ENCODE assay signal across 10 mouse cellular contexts in the genomic region with DNA sequence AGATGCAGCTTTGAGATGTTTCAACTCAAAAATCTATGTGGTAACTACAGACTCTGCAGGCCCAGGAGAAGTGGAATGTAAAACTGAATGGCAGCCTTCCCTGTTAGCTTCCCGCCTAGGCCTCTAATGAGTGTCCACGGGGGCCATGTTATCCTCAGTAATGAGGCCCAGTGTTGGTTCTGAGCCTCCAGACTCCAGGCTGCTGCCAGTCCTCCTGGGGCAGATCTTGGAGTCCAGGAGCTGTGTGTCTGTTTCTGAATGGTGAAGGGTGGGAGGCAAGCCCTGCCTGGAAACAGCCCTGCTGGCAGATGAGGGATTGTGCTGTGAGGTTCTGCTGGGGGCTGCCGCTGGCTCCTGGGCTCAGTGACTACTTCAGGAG. TPM values are rescaled to one million over a fixed set of nuclear protein-coding genes. Genes with fewer than 3 reads are reported as not detected.
DNase-seq lines count a peak whose midpoint lies in the region; ATAC-seq and TF ChIP-seq lines count a peak whose summit lies in the region.
"Had no signal": no experiment of that assay in that cellular context is flagged by ENCODE, and none has a peak within 500 bp of the region (broad histone marks: within the 10 kb centered on the region; RNA-seq: fewer than 3 reads in every experiment).

No protein-coding gene starts in this region.

- no peak for TF ChIP-seq CTCF in intestine, postnatal 0 days (IDR thresholded peaks at IDR 0.05; ENCODE audit: low read depth)

- H3K9me3 ChIP-seq in intestine, embryonic 14.5 days (ENCODE audit: control insufficient read depth, low read length) = no peaks in the 10 kb centered on the region
- H3K9me3 ChIP-seq in intestine, postnatal 0 days (ENCODE audit: control insufficient read depth) = no peaks in the 10 kb centered on the region
- H3K9me3 ChIP-seq in embryonic facial prominence, embryonic 10.5 days = no peaks in the 10 kb centered on the region
- no peaks in the 10 kb centered on the region for H3K9me3 ChIP-seq in hindbrain, embryonic 11.5 days (ENCODE audit: control insufficient read depth, low read length)
- H3K9me3 ChIP-seq in midbrain, embryonic 12.5 days = no peaks in the 10 kb centered on the region

- H3K9ac ChIP-seq in intestine, embryonic 14.5 days (ENCODE audit: low read length) = no peak overlapping the region
- no peak overlapping the region for H3K9ac ChIP-seq in intestine, postnatal 0 days (ENCODE audit: low read depth, low read length)
- no peak overlapping the region for H3K9ac ChIP-seq in hindbrain, embryonic 11.5 days (ENCODE audit: low read depth, low read length)
- H3K9ac ChIP-seq in midbrain, embryonic 12.5 days (replicated peaks) = no peak overlapping the region

- peak overlapping the region; percentile 71; the same call in 1 of the 2 replicates for H3K27ac ChIP-seq in intestine, embryonic 14.5 days (ENCODE audit: low read depth)
- no peak overlapping the region for H3K27ac ChIP-seq in intestine, postnatal 0 days (ENCODE audit: low read depth, low read length)
- peak overlapping the region; percentile 80 for H3K27ac ChIP-seq in embryonic facial prominence, embryonic 10.5 days (replicated peaks)
- no peak overlapping the region for H3K27ac ChIP-seq in hindbrain, embryonic 11.5 days (ENCODE audit: low read depth, low read length)
- H3K27ac ChIP-seq in midbrain, embryonic 12.5 days (replicated peaks) = peak overlapping the region; percentile 69

- H3K4me1 ChIP-seq in intestine, embryonic 14.5 days (replicated peaks; ENCODE audit: control insufficient read depth, insufficient read depth, low read length) = peaks cover 46% of the 10 kb centered on the region
- H3K4me1 ChIP-seq in intestine, postnatal 0 days (replicated peaks; ENCODE audit: control insufficient read depth, insufficient read depth, low read length) = 0 out of 2 replicates have a peak, but pooled peaks cover 3% of the 10 kb centered on the region
- H3K4me1 ChIP-seq in embryonic facial prominence, embryonic 10.5 days = peaks cover 71% of the 10 kb centered on the region
- 0 out of 2 replicates have a peak, but pooled peaks cover 2% of the 10 kb centered on the region for H3K4me1 ChIP-seq in hindbrain, embryonic 11.5 days (replicated peaks; ENCODE audit: control insufficient read depth, insufficient read depth, low read length)
- H3K4me1 ChIP-seq in midbrain, embryonic 12.5 days = peaks cover 12% of the 10 kb centered on the region; the same call in 1 of the 2 replicates

- no peak for ATAC-seq in intestine, embryonic 14.5 days (replicated peaks; ENCODE audit: low FRiP score, low TSS enrichment, low read depth)
- ATAC-seq in intestine, postnatal 0 days = no peak
- no peak for ATAC-seq in hindbrain, embryonic 11.5 days (ENCODE audit: low FRiP score)
- peak; percentile 56; the same call in 1 of the 2 replicates for ATAC-seq in midbrain, embryonic 12.5 days (ENCODE audit: low FRiP score, low read depth)

- H3K4me3 ChIP-seq in intestine, embryonic 14.5 days (ENCODE audit: low read depth, low read length) = no peak overlapping the region
- no peak overlapping the region for H3K4me3 ChIP-seq in intestine, postnatal 0 days (ENCODE audit: low read depth, low read length)
- H3K4me3 ChIP-seq in embryonic facial prominence, embryonic 10.5 days = no peak overlapping the region
- no peak overlapping the region for H3K4me3 ChIP-seq in hindbrain, embryonic 11.5 days (ENCODE audit: low read depth, low read length)
- H3K4me3 ChIP-seq in midbrain, embryonic 12.5 days = no peak overlapping the region

- no peaks in the 10 kb centered on the region for H3K27me3 ChIP-seq in intestine, embryonic 14.5 days (replicated peaks; ENCODE audit: control insufficient read depth, insufficient read depth, low read length)
- no peaks in the 10 kb centered on the region for H3K27me3 ChIP-seq in intestine, postnatal 0 days (replicated peaks; ENCODE audit: control insufficient read depth, insufficient read depth, low read length)
- H3K27me3 ChIP-seq in embryonic facial prominence, embryonic 10.5 days (replicated peaks; ENCODE audit: low read depth, poor library complexity, severe bottlenecking) = peaks cover 26% of the 10 kb centered on the region; the same call in 1 of the 2 replicates
- H3K27me3 ChIP-seq in hindbrain, embryonic 11.5 days (ENCODE audit: control insufficient read depth, insufficient read depth, low read length) = no peaks in the 10 kb centered on the region
- 0 out of 2 replicates have a peak, but pooled peaks cover 9% of the 10 kb centered on the region for H3K27me3 ChIP-seq in midbrain, embryonic 12.5 days
- H3K27me3 ChIP-seq: CH12.LX had no signal

- WGBS in intestine, embryonic 14.5 days = 39% methylated on average over 3 of the region's 3 CpGs
- 71% methylated on average over 3 of the region's 3 CpGs for WGBS in intestine, postnatal 0 days
- 67% methylated on average over 3 of the region's 3 CpGs for WGBS in embryonic facial prominence, embryonic 10.5 days
- WGBS in hindbrain, embryonic 11.5 days = 54% methylated on average over 3 of the region's 3 CpGs
- 51% methylated on average over 3 of the region's 3 CpGs for WGBS in midbrain, embryonic 12.5 days

- H3K36me3 ChIP-seq in intestine, embryonic 14.5 days (ENCODE audit: control insufficient read depth, insufficient read depth, low read length) = no peaks in the 10 kb centered on the region
- no peaks in the 10 kb centered on the region for H3K36me3 ChIP-seq in intestine, postnatal 0 days (ENCODE audit: control insufficient read depth, insufficient read depth)
- no peaks in the 10 kb centered on the region for H3K36me3 ChIP-seq in embryonic facial prominence, embryonic 10.5 days (replicated peaks)
- H3K36me3 ChIP-seq in hindbrain, embryonic 11.5 days (ENCODE audit: control insufficient read depth, insufficient read depth, low read length) = no peaks in the 10 kb centered on the region
- no peaks in the 10 kb centered on the region for H3K36me3 ChIP-seq in midbrain, embryonic 12.5 days

- DNase-seq in intestine, embryonic 14.5 days (ENCODE audit: low spot score) = no peak
- no peak for DNase-seq in embryonic facial prominence, embryonic 10.5 days (ENCODE audit: low spot score)
- peak; percentile 15 for DNase-seq in hindbrain, embryonic 11.5 days (ENCODE audit: low spot score)
- DNase-seq in left cerebral cortex, adult 18-20 months (ENCODE audit: low spot score in 2 of 2) = no peak
- DNase-seq in spleen, postnatal 10 days (ENCODE audit: low spot score in 2 of 2) = no peak
- DNase-seq in spleen, postnatal 36 days (ENCODE audit: low spot score in 2 of 2) = no peak
- DNase-seq: kidney, adult 11 months had no signal

- no peak overlapping the region for H3K4me2 ChIP-seq in intestine, embryonic 14.5 days (ENCODE audit: low read length)
- H3K4me2 ChIP-seq in intestine, postnatal 0 days (replicated peaks; ENCODE audit: low read depth) = no peak overlapping the region
- H3K4me2 ChIP-seq in hindbrain, embryonic 11.5 days (replicated peaks; ENCODE audit: low read depth, low read length) = no peak overlapping the region
- no peak overlapping the region for H3K4me2 ChIP-seq in midbrain, embryonic 12.5 days (replicated peaks)

RNA-seq across cellular contexts. Expression of a gene that starts 10.3 kb away (rescaled TPM):
- polyA plus RNA-seq in intestine, embryonic 14.5 days (2014; fragmentation: Nextera tagmentation; extraction: Ambion mirVana) = 1.6 and 1.8 TPM in 2 replicates
- polyA plus RNA-seq in intestine, postnatal 0 days (2015; fragmentation: Nextera tagmentation; extraction: Ambion mirVana) = 3.3 and 3.4 TPM in 2 replicates
- 1.3 and 1.5 TPM in 2 replicates for polyA plus RNA-seq in embryonic facial prominence, embryonic 10.5 days (2016; fragmentation: Nextera tagmentation; extraction: Ambion mirVana)
- polyA plus RNA-seq in hindbrain, embryonic 11.5 days (2014; fragmentation: Nextera tagmentation; extraction: Ambion mirVana) = 0.45 and 0.71 TPM in 2 replicates
- polyA plus RNA-seq in midbrain, embryonic 12.5 days (2016; fragmentation: Nextera tagmentation; extraction: Ambion mirVana) = 0.69 and 1.1 TPM in 2 replicates
- 1 to 10 TPM; 1.7 to 1.9 TPM for total RNA-seq in left cerebral cortex, adult 18-20 months (2021)

RNA-seq across cellular contexts. Expression of a gene that starts 32.2 kb away (rescaled TPM):
- polyA plus RNA-seq in intestine, embryonic 14.5 days (2014; fragmentation: Nextera tagmentation; extraction: Ambion mirVana) = 361 and 379 TPM in 2 replicates
- 132 and 138 TPM in 2 replicates for polyA plus RNA-seq in intestine, postnatal 0 days (2015; fragmentation: Nextera tagmentation; extraction: Ambion mirVana)
- polyA plus RNA-seq in embryonic facial prominence, embryonic 10.5 days (2016; fragmentation: Nextera tagmentation; extraction: Ambion mirVana) = 478 and 497 TPM in 2 replicates
- 578 and 619 TPM in 2 replicates for polyA plus RNA-seq in hindbrain, embryonic 11.5 days (2014; fragmentation: Nextera tagmentation; extraction: Ambion mirVana)
- 584 TPM in 2 replicates for polyA plus RNA-seq in midbrain, embryonic 12.5 days (2016; fragmentation: Nextera tagmentation; extraction: Ambion mirVana)
- 100 to 1,000 TPM; 104 to 106 TPM for total RNA-seq in left cerebral cortex, adult 18-20 months (2021)

Comparison
In these comparisons a context has a peak if more than half of its experiments do, and no peak if none do; other contexts are left out.
1. H3K27ac ChIP-seq: peak in intestine, embryonic 14.5 days (single experiment), embryonic facial prominence, embryonic 10.5 days (single experiment) and midbrain, embryonic 12.5 days (single experiment); none in intestine, postnatal 0 days (single experiment) and hindbrain, embryonic 11.5 days (single experiment).